Mouse (Mus musculus) midbrain, embryonic 16.5 days (tissue): ENCODE measurements around the gene Btrc. TPM values are rescaled to one million over a fixed set of nuclear protein-coding genes. Genes with fewer than 3 reads are reported as not detected.
A peak's percentile ranks its signal among the peaks of the same experiment; 100 is the strongest.

Source experiments
- ATAC-seq: fragments of 200-750 bp; cut with Nextera tagmentation; 2 replicates; pipeline ENCODE4 v1.8.0; 2017; ENCODE audit warnings: moderate TSS enrichment
- H3K27ac ChIP-seq: fragments of 300-500 bp; sonication (generic); 2 replicates; pipeline ENCODE4 v1.5.1; 2014; ENCODE audit warnings: mild to moderate bottlenecking, low read length, mixed read lengths
- H3K27me3 ChIP-seq: fragments of 300-500 bp; sonication (generic); 2 replicates; pipeline ENCODE4 v1.6.1; 2014; ENCODE audit warnings: low read depth, low read length, mixed read lengths; ENCODE audit not compliant: control insufficient read depth, insufficient read depth
- H3K36me3 ChIP-seq: fragments of 300-500 bp; sonication (generic); 2 replicates; pipeline ENCODE4 v1.6.1; 2014; ENCODE audit warnings: mild to moderate bottlenecking, low read length, moderate library complexity, mixed read lengths; ENCODE audit not compliant: control insufficient read depth, insufficient read depth
- H3K4me1 ChIP-seq: fragments of 300-500 bp; sonication (generic); 2 replicates; pipeline ENCODE4 v1.6.1; 2014; ENCODE audit warnings: mild to moderate bottlenecking, low read length, mixed read lengths; ENCODE audit not compliant: control insufficient read depth, insufficient read depth
- H3K4me2 ChIP-seq: fragments of 300-500 bp; sonication (generic); 2 replicates; pipeline ENCODE4 v1.6.1; 2014; ENCODE audit warnings: mild to moderate bottlenecking, low read length, mixed read lengths
- H3K4me3 ChIP-seq: fragments of 300-500 bp; sonication (generic); 2 replicates; pipeline ENCODE4 v1.5.1; 2014; ENCODE audit warnings: low read depth, mild to moderate bottlenecking, low read length, moderate library complexity, mixed read lengths
- H3K9ac ChIP-seq: fragments of 300-500 bp; sonication (generic); 2 replicates; pipeline ENCODE4 v1.6.1; 2014; ENCODE audit warnings: low read depth, low read length, mixed read lengths
- H3K9me3 ChIP-seq: fragments of 300-500 bp; sonication (generic); replicated peaks from 2 replicates; pipeline ENCODE4 v1.6.1; 2014; ENCODE audit warnings: mild to moderate bottlenecking, low read length, mixed read lengths; ENCODE audit not compliant: control insufficient read depth, poor library complexity, severe bottlenecking
- WGBS: fragments of 180-500 bp; shearing (Covaris S2); extraction: QIAGEN DNeasy Blood & Tissue Kit; methylation state at CpG from one replicate; pipeline ENCODE4 v1.1.7; 2014; 5-methylcytosine and 5-hydroxymethylcytosine counted together
- polyA plus RNA-seq: library from polyadenylated mRNA; unstranded; fragments of >200 nt; fragmentation: Nextera tagmentation; extraction: Ambion mirVana; gene quantifications from 2 replicates; pipeline ENCODE4 v1.2.1, GENCODE M21; 2015

Gene Btrc
- polyA plus RNA-seq, 1 experiment from 2014 or later: 64.3 TPM

- no peak for ATAC-seq
- no peaks in the 10 kb centered on the region for H3K27me3 ChIP-seq
- no peaks in the 10 kb centered on the region for H3K36me3 ChIP-seq
- H3K27ac ChIP-seq: no peak overlapping the region
- 0 out of 2 replicates have a peak, but pooled peaks cover 2% of the 10 kb centered on the region for H3K4me1 ChIP-seq
- no peak overlapping the region for H3K9ac ChIP-seq
- H3K4me3 ChIP-seq: no peak overlapping the region
- WGBS: 77% methylated on average over 3 of the region's 3 CpGs
- no peaks in the 10 kb centered on the region for H3K9me3 ChIP-seq
- H3K4me2 ChIP-seq: no peak overlapping the region
Measured at GRCm38 (mm10) chr19:45486992-45487387, 123.5 kb downstream of the Btrc start.

- H3K9me3 ChIP-seq: no peaks in the 10 kb centered on the region
- ATAC-seq: no peak
- no peak overlapping the region for H3K4me2 ChIP-seq
- no peaks in the 10 kb centered on the region for H3K36me3 ChIP-seq
- H3K27me3 ChIP-seq: no peaks in the 10 kb centered on the region
- no peak overlapping the region for H3K4me3 ChIP-seq
- no peak overlapping the region for H3K9ac ChIP-seq
- H3K27ac ChIP-seq: no peak overlapping the region
- WGBS: 84% methylated on average over 6 of the region's 6 CpGs
- H3K4me1 ChIP-seq: peaks cover 16% of the 10 kb centered on the region
Measured at GRCm38 (mm10) chr19:45489961-45490360, 126.4 kb downstream of the Btrc start.

- no peaks in the 10 kb centered on the region for H3K9me3 ChIP-seq
- no peaks in the 10 kb centered on the region for H3K27me3 ChIP-seq
- ATAC-seq: no peak
- 81% methylated on average over 7 of the region's 7 CpGs for WGBS
- H3K27ac ChIP-seq: no peak overlapping the region
- peaks cover 22% of the 10 kb centered on the region for H3K4me1 ChIP-seq
- H3K4me3 ChIP-seq: no peak overlapping the region
- no peak overlapping the region for H3K4me2 ChIP-seq
- no peaks in the 10 kb centered on the region for H3K36me3 ChIP-seq
- H3K9ac ChIP-seq: no peak overlapping the region
Measured at GRCm38 (mm10) chr19:45491246-45491645, 127.7 kb downstream of the Btrc start.

GRCm38 (mm10) chr19:45494121-45494775 is 130.7 kb downstream of the Btrc start:
- Histone ChIP-seq H3K27me3 (no peaks in the 10 kb centered on the region), H3K4me1 (peaks cover 20% of the 10 kb centered on the region), H3K4me2 (peak overlapping the region; percentile 19; the same call in 1 of the 2 replicates), H3K4me3 (no peak overlapping the region), H3K9me3 (no peaks in the 10 kb centered on the region), H3K27ac (no peak overlapping the region; the same call in 1 of the 2 replicates), H3K36me3 (no peaks in the 10 kb centered on the region), H3K9ac (no peak overlapping the region)
- WGBS: 34% methylated on average over 10 of the region's 10 CpGs
- peak; percentile 48; the same call in 1 of the 2 replicates for ATAC-seq

- no peaks in the 10 kb centered on the region for H3K9me3 ChIP-seq
- no peaks in the 10 kb centered on the region for H3K36me3 ChIP-seq
- ATAC-seq: no peak
- H3K4me3 ChIP-seq: no peak overlapping the region
- no peaks in the 10 kb centered on the region for H3K4me1 ChIP-seq
- no peak overlapping the region for H3K27ac ChIP-seq
- H3K27me3 ChIP-seq: no peaks in the 10 kb centered on the region
- no peak overlapping the region for H3K4me2 ChIP-seq
- no peak overlapping the region for H3K9ac ChIP-seq
- 84% methylated on average over 7 of the region's 7 CpGs for WGBS
Measured at GRCm38 (mm10) chr19:45505446-45505845, 141.9 kb downstream of the Btrc start.

GRCm38 (mm10) chr19:45507531-45507930 is 144.0 kb downstream of the Btrc start:
- Histone ChIP-seq H3K27ac (no peak overlapping the region), H3K9ac (no peak overlapping the region), H3K4me2 (no peak overlapping the region), H3K36me3 (no peaks in the 10 kb centered on the region), H3K27me3 (no peaks in the 10 kb centered on the region), H3K4me3 (no peak overlapping the region), H3K4me1 (peaks cover 2% of the 10 kb centered on the region; the same call in 1 of the 2 replicates), H3K9me3 (no peaks in the 10 kb centered on the region)
- no peak for ATAC-seq
- 73% methylated on average over 19 of the region's 19 CpGs for WGBS

- WGBS: 78% methylated on average over 3 of the region's 3 CpGs
- ATAC-seq: no peak
Measured at GRCm38 (mm10) chr19:45510680-45511079, 147.1 kb downstream of the Btrc start.

GRCm38 (mm10) chr19:45511406-45511805 is 147.9 kb downstream of the Btrc start:
- Histone ChIP-seq H3K9ac (no peak overlapping the region), H3K27ac (no peak overlapping the region), H3K4me1 (peaks cover 2% of the 10 kb centered on the region; the same call in 1 of the 2 replicates), H3K4me3 (no peak overlapping the region), H3K9me3 (no peaks in the 10 kb centered on the region), H3K4me2 (no peak overlapping the region), H3K36me3 (peaks cover 8% of the 10 kb centered on the region), H3K27me3 (no peaks in the 10 kb centered on the region)
- 51% methylated on average over 4 of the region's 4 CpGs for WGBS
- ATAC-seq: no peak

More at GRCm38 (mm10) chr19:45510680-45511079, 147.1 kb downstream of the Btrc start:
- Histone ChIP-seq H3K36me3 (peaks cover 5% of the 10 kb centered on the region), H3K9me3 (no peaks in the 10 kb centered on the region), H3K4me1 (peaks cover 2% of the 10 kb centered on the region; the same call in 1 of the 2 replicates), H3K27me3 (no peaks in the 10 kb centered on the region), H3K9ac (no peak overlapping the region), H3K27ac (no peak overlapping the region), H3K4me2 (no peak overlapping the region), H3K4me3 (no peak overlapping the region)

GRCm38 (mm10) chr19:45515341-45515740 is 151.8 kb downstream of the Btrc start:
- 91% methylated on average over 2 of the region's 2 CpGs for WGBS
- no peak overlapping the region for H3K4me2 ChIP-seq
- H3K4me3 ChIP-seq: no peak overlapping the region
- no peak overlapping the region for H3K9ac ChIP-seq
- H3K9me3 ChIP-seq: no peaks in the 10 kb centered on the region
- H3K27me3 ChIP-seq: no peaks in the 10 kb centered on the region
- H3K36me3 ChIP-seq: peaks cover 15% of the 10 kb centered on the region
- H3K27ac ChIP-seq: no peak overlapping the region
- no peak for ATAC-seq
- H3K4me1 ChIP-seq: peaks cover 2% of the 10 kb centered on the region; the same call in 1 of the 2 replicates
